Mouse (Mus musculus): Measurements from ENCODE around the gene Dclre1c. TPM values are rescaled to one million over a fixed set of nuclear protein-coding genes. Genes with fewer than 3 reads are reported as not detected.

Gene Dclre1c
- polyA plus RNA-seq, 1 experiment from 2014 or later, result 5.1 TPM

DNA sequence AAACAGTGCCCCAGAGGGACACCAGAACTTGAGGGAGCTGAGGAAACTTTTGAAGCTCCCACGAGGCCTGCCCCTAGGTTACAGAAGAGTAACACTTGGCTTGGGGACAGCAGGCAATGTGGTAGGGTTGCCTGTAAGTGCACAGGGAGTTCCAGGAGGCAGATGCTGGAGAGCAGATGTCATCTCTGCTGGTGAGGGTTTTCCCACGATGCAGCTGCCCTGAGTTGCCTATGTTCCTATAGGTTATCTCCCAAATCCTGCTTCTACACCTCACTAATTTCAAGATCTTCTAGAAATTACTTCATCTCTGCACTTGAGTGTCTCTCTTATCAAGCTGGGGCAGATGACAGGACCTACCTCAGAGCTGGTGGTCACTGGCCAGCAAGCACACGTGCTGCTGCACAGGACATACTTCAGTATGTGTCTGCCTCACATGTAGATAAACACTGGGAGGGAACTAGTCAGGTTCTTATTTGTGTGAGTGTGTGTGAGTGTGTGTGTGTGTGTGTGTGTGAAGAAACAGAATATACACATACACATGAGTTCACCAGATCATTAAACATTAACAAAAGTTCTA lies 70.0 kb downstream of the Dclre1c start:
- peaks cover 89% of the 10 kb centered on the region for H3K36me3 ChIP-seq
- H3K27ac ChIP-seq, result no peak overlapping the region
- no peaks in the 10 kb centered on the region for H3K9me3 ChIP-seq (replicated peaks)
- no peaks in the 10 kb centered on the region for H3K27me3 ChIP-seq (ENCODE audit: low read depth, poor library complexity, severe bottlenecking)
- no peak for DNase-seq (ENCODE audit: low spot score)
- H3K4me1 ChIP-seq, result no peaks in the 10 kb centered on the region
- 87% methylated on average over 3 of the region's 3 CpGs for WGBS
- no peak overlapping the region for H3K4me3 ChIP-seq

DNA sequence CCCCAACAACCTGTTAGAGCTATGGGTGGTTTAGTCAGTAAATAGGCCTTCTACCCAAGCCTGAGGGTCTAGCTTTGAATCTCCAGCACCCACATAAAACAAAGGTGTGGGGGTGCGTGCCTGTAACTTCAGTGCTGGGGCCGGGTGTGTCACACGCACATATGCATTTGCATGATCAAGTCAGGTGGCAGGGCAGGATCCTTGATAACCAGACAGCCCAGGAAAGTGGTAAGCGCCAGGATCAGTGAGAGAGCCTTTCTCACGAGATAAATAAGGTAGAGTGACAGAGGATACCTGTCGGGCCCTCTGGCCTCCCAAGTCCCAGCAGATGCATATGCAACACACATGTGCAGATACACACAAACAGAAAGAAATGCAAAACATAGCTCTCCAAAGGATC lies 75.6 kb downstream of the Dclre1c start:
- no peak for DNase-seq (ENCODE audit: low spot score)
- no peaks in the 10 kb centered on the region for H3K9me3 ChIP-seq (replicated peaks)
- 92% methylated on average over 6 of the region's 6 CpGs for WGBS
- H3K4me3 ChIP-seq, result no peak overlapping the region
- no peaks in the 10 kb centered on the region for H3K4me1 ChIP-seq
- H3K36me3 ChIP-seq, result peaks cover 79% of the 10 kb centered on the region
- no peak overlapping the region for H3K27ac ChIP-seq
- no peaks in the 10 kb centered on the region for H3K27me3 ChIP-seq (ENCODE audit: low read depth, poor library complexity, severe bottlenecking)

DNA sequence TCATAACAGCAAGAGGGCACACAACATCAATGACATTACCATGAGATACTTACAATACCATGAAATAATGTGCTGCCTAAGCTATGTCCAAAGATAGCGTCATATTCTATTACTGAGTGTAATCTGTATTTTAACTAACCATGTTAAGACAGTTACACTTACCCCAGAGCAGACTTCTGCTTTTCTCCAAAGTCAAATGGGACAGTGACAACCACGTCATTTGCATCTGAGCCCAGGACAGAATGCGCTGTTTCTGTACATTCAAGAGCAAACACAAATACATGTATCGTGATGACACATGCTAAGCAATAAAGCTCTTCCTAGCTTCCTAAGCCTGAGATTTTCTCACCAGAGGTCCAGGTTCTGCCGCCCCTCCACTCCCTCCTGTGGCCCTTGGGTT lies 77.0 kb downstream of the Dclre1c start:
- no peak overlapping the region for H3K27ac ChIP-seq
- H3K36me3 ChIP-seq, result peaks cover 80% of the 10 kb centered on the region
- DNase-seq (ENCODE audit: low spot score), result no peak
- H3K9me3 ChIP-seq (replicated peaks), result no peaks in the 10 kb centered on the region
- no peak overlapping the region for H3K4me3 ChIP-seq
- H3K4me1 ChIP-seq, result no peaks in the 10 kb centered on the region
- no peaks in the 10 kb centered on the region for H3K27me3 ChIP-seq (ENCODE audit: low read depth, poor library complexity, severe bottlenecking)
- 96% methylated on average over 5 of the region's 5 CpGs for WGBS

DNA sequence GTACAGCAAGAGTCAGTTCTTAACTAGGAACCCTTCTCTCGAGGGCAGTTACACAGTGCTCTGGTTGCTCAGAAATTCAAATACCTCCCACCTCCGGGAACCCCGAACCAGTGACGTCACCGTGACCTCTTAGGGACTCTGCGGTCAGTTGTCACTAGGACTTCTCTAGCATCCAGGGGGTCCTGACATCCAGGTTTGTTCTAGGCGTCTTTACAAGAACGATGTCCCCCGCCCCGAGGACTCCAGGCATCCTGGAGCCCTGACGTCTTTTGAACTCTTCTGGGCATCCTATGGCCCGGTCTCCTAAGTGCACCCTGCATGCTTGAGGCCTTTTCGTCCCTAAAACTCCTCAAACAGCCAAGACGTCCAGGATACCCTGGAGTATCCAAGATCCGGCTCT lies 88.1 kb downstream of the Dclre1c start:
- DNase-seq (ENCODE audit: low spot score), result peak; percentile 61

DNA sequence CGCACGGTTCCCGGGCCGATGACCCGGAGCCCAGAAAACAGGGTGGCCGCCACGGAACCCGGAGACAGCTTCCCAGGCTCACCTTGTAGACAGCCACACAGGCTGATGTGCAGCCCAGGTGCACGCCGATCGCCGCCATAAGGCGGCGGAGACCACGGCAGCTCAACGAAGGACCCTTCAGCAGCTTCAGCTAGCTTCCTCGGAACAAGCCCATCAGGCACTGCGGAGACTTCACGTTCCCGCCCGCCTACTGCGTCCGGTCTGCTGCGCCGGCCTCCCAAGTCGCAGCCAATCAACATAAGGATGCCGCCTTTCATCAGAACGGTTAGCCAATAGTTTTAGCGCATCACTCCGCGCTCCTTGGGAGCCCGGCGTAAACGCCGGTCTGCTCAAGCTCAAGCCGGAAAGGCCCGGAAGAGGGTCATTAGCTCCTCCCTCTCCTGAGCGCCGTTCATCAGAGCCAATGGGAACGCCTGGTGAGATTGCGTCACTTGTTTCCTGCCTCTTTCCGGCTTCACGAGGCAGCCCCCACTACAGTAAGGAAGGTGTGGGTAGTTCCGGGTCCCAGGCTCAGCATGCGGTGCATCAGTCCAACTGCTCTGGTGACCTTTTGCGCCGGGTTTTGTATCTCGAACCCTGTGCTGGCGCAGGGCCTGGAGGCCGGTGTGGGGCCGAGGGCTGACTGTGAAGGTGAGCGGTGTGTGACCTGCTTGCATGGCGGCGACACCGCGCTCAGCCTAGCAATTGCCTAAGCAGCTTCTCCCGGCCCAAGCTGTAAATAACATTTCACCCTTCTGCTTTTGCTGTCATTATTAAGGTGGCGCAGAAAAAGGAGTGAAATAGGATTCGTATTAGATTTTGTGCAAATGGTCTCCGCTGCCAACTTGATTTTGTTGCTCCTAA lies 88.9 kb downstream of the Dclre1c start, which contains the start of the genes Gm45902, Hspa14 and Cdnf:
TSS of gene Gm45902 (minus strand) at position 239 of the 903 bp plus-strand sequence.
TSS of gene Hspa14 (minus strand) at position 263 of the 903 bp plus-strand sequence.
TSS of gene Cdnf (plus strand) at position 479 of the 903 bp plus-strand sequence.
- H3K27ac ChIP-seq, result peak within 1 kb of the TSS; percentile 95
- peak; percentile 94 for DNase-seq (ENCODE audit: low spot score)
- peak within 1 kb of the TSS; percentile 93 for H3K4me3 ChIP-seq
- H3K9me3 ChIP-seq (replicated peaks), result no peaks in the 10 kb centered on the region
- peaks cover 13% of the 10 kb centered on the region for H3K4me1 ChIP-seq
- peaks cover 32% of the 10 kb centered on the region for H3K36me3 ChIP-seq
- no peaks in the 10 kb centered on the region for H3K27me3 ChIP-seq (ENCODE audit: low read depth, poor library complexity, severe bottlenecking)
- under 1% methylated on average over 60 of the region's 60 CpGs for WGBS

More for the DNA sequence above, 88.1 kb downstream of the Dclre1c start:
- peak overlapping the region; percentile 93 for H3K4me3 ChIP-seq
- H3K27me3 ChIP-seq (ENCODE audit: low read depth, poor library complexity, severe bottlenecking), result no peaks in the 10 kb centered on the region
- under 1% methylated on average over 15 of the region's 15 CpGs for WGBS
- peak overlapping the region; percentile 95 for H3K27ac ChIP-seq
- no peaks in the 10 kb centered on the region for H3K9me3 ChIP-seq (replicated peaks)
- H3K36me3 ChIP-seq, result peaks cover 39% of the 10 kb centered on the region
- peaks cover 13% of the 10 kb centered on the region for H3K4me1 ChIP-seq

Other genes starting within 250 kb of the Dclre1c start
- 32.0 and 33.9 TPM in 2 replicates for gene Nmt2, start 139.9 kb upstream of the Dclre1c start, polyA plus RNA-seq (2016; fragmentation: Nextera tagmentation; extraction: Ambion mirVana)
- 19.0 and 21.3 TPM in 2 replicates for gene Rpp38, start 91.5 kb upstream of the Dclre1c start, polyA plus RNA-seq (2016; fragmentation: Nextera tagmentation; extraction: Ambion mirVana)
- gene Acbd7, start 88.0 kb upstream of the Dclre1c start, polyA plus RNA-seq (2016; fragmentation: Nextera tagmentation; extraction: Ambion mirVana), result 0.41 TPM in 1 of 2 replicates, not detected in the other
- not detected in 2 replicates for gene Olah, start 26.9 kb upstream of the Dclre1c start, polyA plus RNA-seq (2016; fragmentation: Nextera tagmentation; extraction: Ambion mirVana)
- not detected in 2 replicates for gene Meig1, start 1.5 kb upstream of the Dclre1c start, polyA plus RNA-seq (2016; fragmentation: Nextera tagmentation; extraction: Ambion mirVana)
- gene Suv39h2, start 50.9 kb downstream of the Dclre1c start, polyA plus RNA-seq (2016; fragmentation: Nextera tagmentation; extraction: Ambion mirVana), result 38.3 and 39.1 TPM in 2 replicates
- gene Gm45902, start 88.7 kb downstream of the Dclre1c start, polyA plus RNA-seq (2016; fragmentation: Nextera tagmentation; extraction: Ambion mirVana), result 9.0 and 10.7 TPM in 2 replicates
- 137 and 138 TPM in 2 replicates for gene Hspa14, start 88.7 kb downstream of the Dclre1c start, polyA plus RNA-seq (2016; fragmentation: Nextera tagmentation; extraction: Ambion mirVana)
- 0.06 and 0.24 TPM in 2 replicates for gene Cdnf, start 88.9 kb downstream of the Dclre1c start, polyA plus RNA-seq (2016; fragmentation: Nextera tagmentation; extraction: Ambion mirVana)
- gene Fam107b, start 146.4 kb downstream of the Dclre1c start, polyA plus RNA-seq (2016; fragmentation: Nextera tagmentation; extraction: Ambion mirVana), result 47.5 and 48.8 TPM in 2 replicates